18 mouse cellular contexts compared by ENCODE assay signal in the genomic region with DNA sequence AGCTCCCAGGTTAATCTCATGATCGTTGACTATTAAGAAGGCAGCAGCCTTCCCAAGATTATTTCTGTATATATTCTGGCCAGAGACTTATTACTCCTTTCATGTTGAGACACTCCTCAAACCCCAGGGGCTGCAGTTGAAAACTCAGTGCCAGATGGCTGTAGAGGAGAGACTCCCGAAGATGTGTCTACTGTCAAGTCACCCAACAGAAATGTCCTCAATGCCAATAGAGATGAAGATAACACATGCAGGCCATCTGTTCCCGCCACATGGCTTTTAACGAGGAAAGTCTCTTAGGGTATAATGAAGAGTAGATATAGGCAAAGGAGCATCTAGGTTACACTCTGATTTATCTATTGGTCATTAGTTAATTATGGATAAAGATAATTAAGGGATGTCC.
A peak's percentile ranks its signal among the peaks of the same experiment; 100 is the strongest.
DNase-seq lines count a peak whose midpoint lies in the region; ATAC-seq and TF ChIP-seq lines count a peak whose summit lies in the region.
"Had no signal": no experiment of that assay in that cellular context is flagged by ENCODE, and none has a peak within 500 bp of the region (broad histone marks: within the 10 kb centered on the region; RNA-seq: fewer than 3 reads in every experiment).

No protein-coding gene starts in this region.

- H3K4me2 ChIP-seq in hindbrain, postnatal 0 days (ENCODE audit: low read depth, low read length) = no peak overlapping the region
- H3K4me2 ChIP-seq in hindbrain, embryonic 13.5 days = no peak overlapping the region
- H3K4me2 ChIP-seq: embryonic facial prominence, embryonic 13.5 days; heart, embryonic 15.5 days; intestine, embryonic 15.5 days; midbrain, embryonic 13.5 days; neural tube, embryonic 13.5 days had no signal

- no peaks in the 10 kb centered on the region for H3K27me3 ChIP-seq in hindbrain, postnatal 0 days (ENCODE audit: insufficient read depth, low read length)
- H3K27me3 ChIP-seq in hindbrain, embryonic 13.5 days = no peaks in the 10 kb centered on the region
- H3K27me3 ChIP-seq: embryonic facial prominence, embryonic 13.5 days; heart, embryonic 15.5 days; intestine, embryonic 15.5 days; midbrain, embryonic 13.5 days; neural tube, embryonic 13.5 days had no signal

- no peak for ATAC-seq in hindbrain, postnatal 0 days
- no peak for ATAC-seq in hindbrain, embryonic 13.5 days (ENCODE audit: low FRiP score)
- ATAC-seq in megakaryocyte progenitor cell, adult 5-6 weeks (replicated peaks; ENCODE audit: poor library complexity) = no peak
- ATAC-seq: intestine, embryonic 15.5 days; lung, postnatal 0 days; midbrain, embryonic 13.5 days had no signal

- 63% methylated on average over 4 of the region's 4 CpGs for WGBS in hindbrain, postnatal 0 days
- 73% methylated on average over 4 of the region's 4 CpGs for WGBS in hindbrain, embryonic 13.5 days

- no peaks in the 10 kb centered on the region for H3K4me1 ChIP-seq in hindbrain, postnatal 0 days (ENCODE audit: insufficient read depth, low read length)
- H3K4me1 ChIP-seq in hindbrain, embryonic 13.5 days (replicated peaks) = no peaks in the 10 kb centered on the region
- H3K4me1 ChIP-seq: embryonic facial prominence, embryonic 13.5 days; heart, embryonic 15.5 days; intestine, embryonic 15.5 days; midbrain, embryonic 13.5 days; neural tube, embryonic 13.5 days had no signal

- H3K4me3 ChIP-seq in hindbrain, postnatal 0 days (ENCODE audit: low read length) = no peak overlapping the region
- no peak overlapping the region for H3K4me3 ChIP-seq in hindbrain, embryonic 13.5 days
- H3K4me3 ChIP-seq: embryonic facial prominence, embryonic 13.5 days; heart, adult 2 months; heart, embryonic 15.5 days; intestine, embryonic 15.5 days; midbrain, embryonic 13.5 days; neural tube, embryonic 13.5 days had no signal

- no peak for TF ChIP-seq CTCF in hindbrain, postnatal 0 days (IDR thresholded peaks at IDR 0.05; ENCODE audit: low read depth)

- no peaks in the 10 kb centered on the region for H3K9me3 ChIP-seq in hindbrain, postnatal 0 days (ENCODE audit: low read length)
- H3K9me3 ChIP-seq in hindbrain, embryonic 13.5 days = no peaks in the 10 kb centered on the region
- H3K9me3 ChIP-seq: embryonic facial prominence, embryonic 13.5 days; heart, embryonic 15.5 days; intestine, embryonic 15.5 days; neural tube, embryonic 13.5 days had no signal

- no peaks in the 10 kb centered on the region for H3K36me3 ChIP-seq in hindbrain, postnatal 0 days (ENCODE audit: insufficient read depth, low read length)
- H3K36me3 ChIP-seq in hindbrain, embryonic 13.5 days = no peaks in the 10 kb centered on the region
- H3K36me3 ChIP-seq: embryonic facial prominence, embryonic 13.5 days; heart, embryonic 15.5 days; intestine, embryonic 15.5 days; midbrain, embryonic 13.5 days; neural tube, embryonic 13.5 days had no signal

- no peak overlapping the region for H3K9ac ChIP-seq in hindbrain, postnatal 0 days (replicated peaks; ENCODE audit: low read length)
- no peak overlapping the region for H3K9ac ChIP-seq in hindbrain, embryonic 13.5 days
- H3K9ac ChIP-seq: embryonic facial prominence, embryonic 13.5 days; heart, embryonic 15.5 days; intestine, embryonic 15.5 days; midbrain, embryonic 13.5 days; neural tube, embryonic 13.5 days had no signal

- peak; percentile 38 to 61 for DNase-seq in cerebellum, postnatal 25 days
- DNase-seq in cerebellum, adult 8-10 months = no peak
- peak; percentile 66 for DNase-seq in hindbrain, postnatal 0 days (ENCODE audit: low spot score)
- DNase-seq in brain, adult 2 months (ENCODE audit: low read depth, low spot score) = peak; percentile 6
- DNase-seq in layer of hippocampus, adult 9-10 months (ENCODE audit: low spot score) = peak; percentile 27
- DNase-seq: gastrocnemius, postnatal 25 days; heart, adult 2 months; kidney, postnatal 36 days; liver; right cerebral cortex, postnatal 4 days had no signal

- H3K27ac ChIP-seq in hindbrain, postnatal 0 days = no peak overlapping the region
- H3K27ac ChIP-seq in hindbrain, embryonic 13.5 days = no peak overlapping the region
- H3K27ac ChIP-seq: embryonic facial prominence, embryonic 13.5 days; heart, adult 2 months; heart, embryonic 15.5 days; intestine, embryonic 15.5 days; midbrain, embryonic 13.5 days; neural tube, embryonic 13.5 days had no signal
